Mouse (Mus musculus) ES-E14 (cell line): ENCODE results near the gene Eif2d.

Source experiments
- CHD2 ChIP-seq: IDR thresholded peaks from 2 replicates; pipeline ENCODE4 v1.6.1; 2014; ENCODE audit warnings: mild to moderate bottlenecking, low read depth, low read length, inconsistent platforms
- ZC3H11A ChIP-seq: IDR thresholded peaks from 2 replicates; pipeline ENCODE4 v1.6.1; 2012; ENCODE audit warnings: low read depth, mild to moderate bottlenecking, inconsistent platforms, low read length, borderline replicate concordance
- ZNF384 ChIP-seq: IDR thresholded peaks from 2 replicates; pipeline ENCODE4 v1.6.1; 2012; ENCODE audit warnings: low read depth, low read length, inconsistent platforms

DNA sequence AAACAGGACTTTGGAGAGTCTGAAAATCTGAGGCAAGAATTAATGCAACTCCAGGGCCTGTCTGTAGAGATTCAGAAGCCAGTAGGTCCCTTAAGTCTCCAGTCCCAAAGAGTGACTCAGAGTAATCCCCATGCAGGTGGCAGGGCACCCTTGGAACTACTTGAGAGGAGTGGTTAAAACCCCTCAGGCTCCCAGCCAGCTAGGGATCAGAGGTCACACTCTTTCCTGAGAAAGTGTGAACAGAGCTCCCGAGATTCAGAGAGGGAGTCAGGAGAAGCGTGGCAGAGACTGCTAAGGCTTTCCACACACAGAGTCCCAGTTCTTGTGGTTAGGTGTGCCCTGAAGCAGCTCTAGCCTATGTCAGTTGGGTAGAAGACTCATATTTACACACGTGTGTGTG, 40.8 kb downstream of the Eif2d start:
- no peak for TF ChIP-seq ZC3H11A
- no peak for TF ChIP-seq ZNF384
- TF ChIP-seq CHD2 = no peak
